Mouse (Mus musculus) kidney, adult 2 months (tissue): ENCODE results near the gene Hist1h4c. TPM values are rescaled to one million over a fixed set of nuclear protein-coding genes. Genes with fewer than 3 reads are reported as not detected.

Experiments
- DNase-seq: peaks from one replicate; pipeline ENCODE4 v3.0.0; 2021
- H3K27ac ChIP-seq: fragments of 200-500 bp; 2 replicates; pipeline ENCODE4 v1.5.1; 2012; ENCODE audit warnings: low read depth, low read length, control low read depth, inconsistent platforms; ENCODE audit not compliant: insufficient read depth
- H3K27me3 ChIP-seq: fragments of 200-500 bp; replicated peaks from 2 replicates; pipeline ENCODE4 v1.6.1; 2012; ENCODE audit warnings: mild to moderate bottlenecking, moderate library complexity, low read length, inconsistent platforms; ENCODE audit not compliant: control insufficient read depth, insufficient read depth
- H3K36me3 ChIP-seq: fragments of 200-500 bp; 2 replicates; pipeline ENCODE4 v1.6.1; 2012; ENCODE audit warnings: mild to moderate bottlenecking, moderate library complexity, low read length, inconsistent platforms; ENCODE audit not compliant: control insufficient read depth, insufficient read depth
- H3K4me1 ChIP-seq: fragments of 200-500 bp; 2 replicates; pipeline ENCODE4 v1.6.1; 2011; ENCODE audit warnings: low read length; ENCODE audit not compliant: control insufficient read depth, insufficient read depth
- H3K4me3 ChIP-seq: fragments of 200-500 bp; 2 replicates; pipeline ENCODE4 v1.5.1; 2011; ENCODE audit warnings: mild to moderate bottlenecking, low read depth, low read length, control low read depth; ENCODE audit not compliant: insufficient read depth
- CTCF ChIP-seq: fragments of 200-500 bp; conservative IDR thresholded peaks from 2 replicates; pipeline ENCODE4 v1.5.1; 2011; ENCODE audit warnings: low read depth, mild to moderate bottlenecking, control low read depth, low read length, moderate library complexity, mixed read lengths; ENCODE audit not compliant: insufficient read depth, insufficient read length
- POLR2A ChIP-seq: fragments of 200-500 bp; IDR thresholded peaks from one replicate; pipeline ENCODE4 v1.6.1; 2011; ENCODE audit warnings: low read depth, low read length, control low read depth
- whole genome bisulfite sequencing: fragments of 180-500 bp; shearing (Covaris S2); methylation state at CpG from one replicate; pipeline ENCODE4 v1.1.7; 2018; 5-methylcytosine and 5-hydroxymethylcytosine counted together
- polyA plus RNA-seq: library from polyadenylated mRNA; depleted of rRNA; stranded (reverse); fragments of >200 nt; gene quantifications from 2 replicates; pipeline ENCODE4 v1.2.3, GENCODE M21; 2012

The Hist1h4c gene
- polyA plus RNA-seq, 1 experiment, result 9.4 TPM

DNA sequence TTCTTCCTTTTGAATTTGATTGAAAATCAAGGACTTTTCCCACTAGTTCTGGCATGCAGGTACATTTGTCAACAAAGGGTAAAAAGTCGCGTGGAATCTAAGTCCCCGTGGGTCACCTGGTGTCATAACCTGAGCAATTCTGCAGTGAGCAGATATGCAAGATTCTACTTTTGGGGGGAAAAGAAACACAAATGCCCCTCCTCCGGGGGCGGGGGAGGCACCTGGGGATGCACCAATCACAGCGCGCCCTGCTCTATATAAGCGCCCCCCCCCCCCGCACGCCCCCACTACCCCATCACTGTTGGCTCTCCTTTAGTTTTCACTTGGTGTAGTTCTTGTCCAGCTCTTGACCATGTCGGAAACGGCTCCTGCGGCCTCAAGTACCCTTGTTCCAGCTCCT is 2.7 kb downstream of the Hist1h4c start, which contains the start of gene Hist1h1t:
Gene Hist1h1t (plus strand): TSS at position 301 of the 400 bp plus-strand sequence.
- peaks cover 13% of the 10 kb centered on the region; the same call in 1 of the 2 replicates for H3K4me1 ChIP-seq
- H3K27ac ChIP-seq, result no peak within 1 kb of the TSS
- H3K27me3 ChIP-seq, result no peaks in the 10 kb centered on the region
- no peaks in the 10 kb centered on the region; the same call in 1 of the 2 replicates for H3K36me3 ChIP-seq
- TF ChIP-seq CTCF, result no peak
- no peak for TF ChIP-seq POLR2A
- 60% methylated on average over 13 of the region's 13 CpGs for WGBS
- DNase-seq, result no peak
- no peak within 1 kb of the TSS for H3K4me3 ChIP-seq

DNA sequence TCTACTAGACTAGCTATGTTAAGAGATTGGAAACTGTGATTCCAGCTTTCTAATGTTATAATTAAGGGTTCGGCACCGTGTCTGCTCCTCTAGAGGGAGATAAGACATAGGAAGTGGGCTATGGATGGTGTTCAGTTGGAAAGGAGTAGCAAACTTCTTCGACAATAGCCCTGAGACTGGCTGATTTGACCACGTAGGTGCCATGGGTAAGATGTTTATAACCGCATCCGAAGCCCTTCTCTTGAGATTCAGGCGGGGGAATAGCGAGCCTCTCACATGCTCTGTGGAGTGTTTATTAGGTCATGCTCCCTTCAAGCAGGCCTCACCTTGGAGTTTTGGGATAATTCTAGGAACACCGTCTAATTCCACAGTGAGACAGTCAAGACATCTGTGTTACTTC is 3.3 kb downstream of the Hist1h4c start:
- peaks cover 13% of the 10 kb centered on the region; the same call in 1 of the 2 replicates for H3K4me1 ChIP-seq
- H3K36me3 ChIP-seq, result no peaks in the 10 kb centered on the region; the same call in 1 of the 2 replicates
- no peaks in the 10 kb centered on the region for H3K27me3 ChIP-seq
- H3K27ac ChIP-seq, result no peak overlapping the region
- no peak for DNase-seq
- no peak for TF ChIP-seq POLR2A
- no peak for TF ChIP-seq CTCF
- H3K4me3 ChIP-seq, result no peak overlapping the region
- 94% methylated on average over 9 of the region's 9 CpGs for WGBS

DNA sequence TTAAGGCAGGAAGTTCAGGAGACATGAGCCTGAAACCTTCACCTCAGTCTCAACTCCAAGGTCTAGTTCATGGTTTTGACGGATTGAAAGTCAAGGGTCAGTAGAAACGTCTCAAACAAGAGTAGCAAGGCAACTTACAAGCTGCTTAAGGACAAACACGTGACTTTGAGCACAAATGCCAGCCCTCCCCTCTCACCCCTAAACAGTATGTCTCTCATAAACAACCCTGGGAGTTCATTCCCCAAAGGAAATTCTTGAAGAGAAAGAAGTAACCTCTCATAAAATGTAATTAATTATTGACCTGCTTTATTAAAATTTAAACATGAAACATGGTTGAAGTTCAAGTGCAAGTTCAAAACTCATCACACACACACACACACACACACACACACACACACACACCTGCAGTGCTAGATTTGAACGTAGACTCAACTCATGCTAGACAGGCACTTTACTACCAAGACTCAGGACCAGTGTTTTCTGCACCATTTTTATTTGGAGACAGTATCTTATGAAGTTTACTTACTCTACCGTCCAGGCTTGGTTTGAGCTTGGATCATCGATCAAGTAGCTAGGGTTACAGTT is 4.3 kb downstream of the Hist1h4c start:
- peak overlapping the region; percentile 84 for H3K27ac ChIP-seq
- peak; percentile 88 for DNase-seq
- TF ChIP-seq CTCF, result no peak
- no peak for TF ChIP-seq POLR2A
- H3K4me1 ChIP-seq, result peaks cover 13% of the 10 kb centered on the region; the same call in 1 of the 2 replicates
- H3K4me3 ChIP-seq, result no peak overlapping the region
- no peaks in the 10 kb centered on the region; the same call in 1 of the 2 replicates for H3K36me3 ChIP-seq
- no peaks in the 10 kb centered on the region for H3K27me3 ChIP-seq
- WGBS, result 36% methylated on average over 6 of the region's 6 CpGs

DNA sequence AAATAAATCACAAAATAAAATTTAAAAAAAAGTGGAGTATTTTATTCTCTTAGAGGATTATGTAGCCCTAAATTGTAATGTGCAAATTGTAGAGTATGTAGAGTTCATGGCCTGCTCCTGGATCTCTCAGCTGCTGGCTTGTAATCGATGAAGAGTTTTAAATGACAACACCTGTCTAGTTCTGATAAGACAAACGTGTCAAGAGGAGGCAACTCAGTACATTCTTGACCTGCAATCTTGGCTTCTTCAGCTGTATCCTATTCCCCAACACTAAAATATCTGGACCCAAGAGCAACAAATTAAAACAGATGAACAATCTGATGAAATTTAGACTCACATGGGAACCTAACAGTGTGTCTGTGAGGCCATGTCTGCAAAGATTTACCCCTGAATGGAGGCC is 8.8 kb downstream of the Hist1h4c start:
- TF ChIP-seq POLR2A (no peak), CTCF (no peak)
- Histone ChIP-seq H3K27ac (no peak overlapping the region), H3K4me3 (no peak overlapping the region), H3K4me1 (peaks cover 23% of the 10 kb centered on the region), H3K36me3 (no peaks in the 10 kb centered on the region; the same call in 1 of the 2 replicates), H3K27me3 (no peaks in the 10 kb centered on the region)
- DNase-seq, result no peak
- 81% methylated on average over 2 of the region's 2 CpGs for WGBS

DNA sequence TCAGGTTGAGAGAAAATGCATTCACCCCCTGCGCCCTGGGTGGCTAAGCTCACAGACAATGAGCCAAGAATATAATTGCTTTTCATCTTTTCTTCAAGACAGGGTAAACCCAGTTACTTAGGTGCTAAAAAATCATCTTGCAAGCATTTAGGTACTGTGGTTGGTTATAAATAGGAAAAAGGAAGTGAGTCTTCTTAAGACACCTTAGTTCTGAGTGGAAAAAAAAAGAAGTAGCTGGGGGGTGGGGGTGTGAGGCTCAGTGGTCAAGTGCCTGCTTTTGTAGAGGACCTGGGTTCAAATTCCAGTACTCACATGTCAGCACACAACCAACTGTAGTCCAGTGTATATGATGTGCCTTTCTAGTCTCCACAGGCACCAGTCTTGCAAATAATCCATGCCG is 9.3 kb downstream of the Hist1h4c start:
- Histone ChIP-seq H3K27ac (no peak overlapping the region), H3K4me1 (peaks cover 18% of the 10 kb centered on the region), H3K27me3 (no peaks in the 10 kb centered on the region), H3K4me3 (no peak overlapping the region), H3K36me3 (no peaks in the 10 kb centered on the region; the same call in 1 of the 2 replicates)
- TF ChIP-seq POLR2A, result no peak
- TF ChIP-seq CTCF, result no peak
- DNase-seq, result no peak
- 93% methylated on average over 2 of the region's 2 CpGs for WGBS

DNA sequence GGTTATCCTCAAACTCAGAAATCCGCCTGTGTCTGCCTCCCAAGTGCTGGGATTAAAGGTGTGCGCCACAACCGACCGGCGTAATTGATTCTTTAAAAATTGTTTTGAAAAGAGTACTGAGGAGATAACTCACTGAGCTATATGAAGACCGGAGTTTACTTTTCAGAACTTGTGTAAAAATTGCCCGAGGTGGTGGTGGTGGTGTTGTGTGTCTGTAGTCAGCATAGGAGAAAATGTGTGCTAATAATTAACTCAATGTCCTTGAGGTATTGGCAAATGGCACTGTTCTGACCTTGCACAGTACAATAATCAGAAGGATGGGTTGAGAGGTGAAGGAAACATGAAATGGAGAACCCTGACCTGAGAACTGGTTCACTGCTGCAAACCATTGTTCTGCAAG is 10.3 kb downstream of the Hist1h4c start:
- DNase-seq, result peak; percentile 68
- no peak for TF ChIP-seq POLR2A
- no peak for TF ChIP-seq CTCF
- Histone ChIP-seq H3K27ac (peak overlapping the region; percentile 75), H3K4me1 (peaks cover 10% of the 10 kb centered on the region), H3K4me3 (no peak overlapping the region), H3K27me3 (no peaks in the 10 kb centered on the region), H3K36me3 (no peaks in the 10 kb centered on the region; the same call in 1 of the 2 replicates)
- 64% methylated on average over 7 of the region's 7 CpGs for WGBS

DNA sequence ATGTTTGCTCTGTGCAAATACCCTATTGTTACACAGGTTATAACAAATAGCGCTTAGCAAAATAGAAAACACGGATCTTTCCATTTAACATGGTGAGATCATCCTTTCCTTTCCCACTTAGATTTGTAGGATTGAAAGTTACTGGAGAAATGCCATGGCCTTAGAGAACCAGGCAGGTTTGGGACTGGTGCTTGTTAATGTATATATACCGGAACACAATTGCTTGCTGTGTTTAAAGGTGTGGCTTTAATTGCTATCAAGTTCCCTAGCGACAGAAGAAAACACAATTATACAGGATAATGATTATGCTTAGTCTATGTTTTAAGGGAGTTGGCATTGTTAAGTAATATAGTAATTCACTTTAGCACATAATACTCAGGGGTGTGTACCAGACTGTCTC is 11.1 kb downstream of the Hist1h4c start:
- H3K36me3 ChIP-seq, result no peaks in the 10 kb centered on the region; the same call in 1 of the 2 replicates
- H3K4me1 ChIP-seq, result peaks cover 10% of the 10 kb centered on the region
- H3K27ac ChIP-seq, result 0 out of 2 replicates have a peak overlapping the region, but pooled peaks have one; percentile 31
- 66% methylated on average over 4 of the region's 4 CpGs for WGBS
- no peak overlapping the region for H3K4me3 ChIP-seq
- H3K27me3 ChIP-seq, result no peaks in the 10 kb centered on the region
- TF ChIP-seq CTCF (no peak), POLR2A (no peak)
- DNase-seq, result no peak
